Mouse (Mus musculus): Measurements from ENCODE around the gene Pdlim4. TPM values are rescaled to one million over a fixed set of nuclear protein-coding genes. Genes with fewer than 3 reads are reported as not detected.

The Pdlim4 gene
- polyA plus RNA-seq, 1 experiment: 8.7 TPM

DNA sequence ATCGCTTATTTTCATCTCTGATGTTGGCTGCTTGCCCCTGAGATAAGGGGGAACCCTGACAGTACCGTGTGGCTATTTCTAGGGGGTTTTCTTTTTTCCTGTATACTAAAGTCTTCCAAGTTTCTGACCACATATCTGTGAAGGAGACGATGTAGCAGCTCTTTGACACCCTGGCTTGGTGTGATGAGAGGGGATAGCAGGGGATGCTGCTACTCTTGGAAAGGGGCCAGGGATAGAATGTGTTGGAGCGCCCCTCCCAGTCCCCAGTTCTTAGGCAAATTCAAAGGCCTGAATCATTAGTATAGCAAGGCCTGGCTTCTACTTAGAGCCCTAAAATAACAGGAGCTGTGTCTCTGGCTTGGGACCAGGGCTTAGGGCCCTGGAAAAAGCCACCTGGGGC, 44.5 kb upstream of the Pdlim4 start:
- Histone ChIP-seq H3K27me3 (ENCODE audit: control insufficient read depth, insufficient read depth, low read length, poor library complexity, severe bottlenecking) (no peaks in the 10 kb centered on the region), H3K27ac (ENCODE audit: insufficient read depth, low read length) (no peak overlapping the region), H3K4me3 (ENCODE audit: low read depth, low read length) (0 out of 2 replicates have a peak overlapping the region, but pooled peaks have one; percentile 14), H3K9ac (ENCODE audit: low read depth, poor library complexity, severe bottlenecking) (no peak overlapping the region), H3K9me3 (replicated peaks; ENCODE audit: control insufficient read depth, insufficient read depth, low read length, poor library complexity, severe bottlenecking) (no peaks in the 10 kb centered on the region), H3K36me3 (ENCODE audit: control insufficient read depth, insufficient read depth, low read length, poor library complexity, severe bottlenecking) (no peaks in the 10 kb centered on the region), H3K4me1 (ENCODE audit: control insufficient read depth, insufficient read depth, low read length) (no peaks in the 10 kb centered on the region)
- TF ChIP-seq CTCF (IDR thresholded peaks at IDR 0.05; ENCODE audit: low read depth, low read length) (no peak), POLR2A (IDR thresholded peaks at IDR 0.05; ENCODE audit: insufficient read depth, low read length) (no peak), EP300 (IDR thresholded peaks at IDR 0.05; ENCODE audit: insufficient read depth, low read depth, low read length) (no peak)

GRCm38 (mm10) chr11:54112920-54113319, 44.1 kb upstream of the Pdlim4 start:
- Histone ChIP-seq H3K4me1 (ENCODE audit: control insufficient read depth, insufficient read depth, low read length) (no peaks in the 10 kb centered on the region), H3K4me3 (ENCODE audit: low read depth, low read length) (0 out of 2 replicates have a peak overlapping the region, but pooled peaks have one; percentile 14), H3K36me3 (ENCODE audit: control insufficient read depth, insufficient read depth, low read length, poor library complexity, severe bottlenecking) (no peaks in the 10 kb centered on the region), H3K27me3 (ENCODE audit: control insufficient read depth, insufficient read depth, low read length, poor library complexity, severe bottlenecking) (no peaks in the 10 kb centered on the region), H3K9me3 (replicated peaks; ENCODE audit: control insufficient read depth, insufficient read depth, low read length, poor library complexity, severe bottlenecking) (no peaks in the 10 kb centered on the region), H3K9ac (ENCODE audit: low read depth, poor library complexity, severe bottlenecking) (no peak overlapping the region), H3K27ac (ENCODE audit: insufficient read depth, low read length) (no peak overlapping the region)
- TF ChIP-seq EP300 (IDR thresholded peaks at IDR 0.05; ENCODE audit: insufficient read depth, low read depth, low read length) (peak; percentile 44; the same call in 1 of the 2 replicates), CTCF (IDR thresholded peaks at IDR 0.05; ENCODE audit: low read depth, low read length) (no peak), POLR2A (IDR thresholded peaks at IDR 0.05; ENCODE audit: insufficient read depth, low read length) (peak; percentile 18)

- H3K27ac ChIP-seq (ENCODE audit: insufficient read depth, low read length): no peak overlapping the region
- no peak overlapping the region for H3K4me3 ChIP-seq (ENCODE audit: low read depth, low read length)
- no peaks in the 10 kb centered on the region for H3K9me3 ChIP-seq (replicated peaks; ENCODE audit: control insufficient read depth, insufficient read depth, low read length, poor library complexity, severe bottlenecking)
- TF ChIP-seq CTCF (IDR thresholded peaks at IDR 0.05; ENCODE audit: low read depth, low read length) (no peak), POLR2A (IDR thresholded peaks at IDR 0.05; ENCODE audit: insufficient read depth, low read length) (no peak), EP300 (IDR thresholded peaks at IDR 0.05; ENCODE audit: insufficient read depth, low read depth, low read length) (no peak)
- H3K27me3 ChIP-seq (ENCODE audit: control insufficient read depth, insufficient read depth, low read length, poor library complexity, severe bottlenecking): no peaks in the 10 kb centered on the region
- H3K4me1 ChIP-seq (ENCODE audit: control insufficient read depth, insufficient read depth, low read length): no peaks in the 10 kb centered on the region
- no peaks in the 10 kb centered on the region for H3K36me3 ChIP-seq (ENCODE audit: control insufficient read depth, insufficient read depth, low read length, poor library complexity, severe bottlenecking)
- no peak overlapping the region for H3K9ac ChIP-seq (ENCODE audit: low read depth, poor library complexity, severe bottlenecking)
Measured at GRCm38 (mm10) chr11:54111976-54112741, 43.3 kb upstream of the Pdlim4 start.

DNA sequence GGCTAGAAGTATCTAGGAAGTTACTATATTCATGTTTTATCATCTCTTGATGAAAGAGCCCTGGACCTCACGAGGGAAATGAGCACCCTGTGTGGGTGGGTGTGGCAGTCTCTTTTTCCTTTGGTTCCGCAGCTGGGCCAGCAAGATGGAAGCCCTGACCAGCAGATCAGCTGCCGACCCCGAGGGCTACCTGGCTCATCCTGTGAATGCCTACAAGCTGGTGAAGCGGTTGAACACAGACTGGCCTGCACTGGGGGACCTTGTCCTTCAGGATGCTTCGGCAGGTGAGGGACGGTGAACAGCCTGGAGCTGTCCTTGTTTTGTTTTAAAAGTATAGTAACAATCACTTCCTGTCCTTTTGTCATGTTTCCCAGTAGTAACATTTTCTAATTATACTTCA, 42.5 kb upstream of the Pdlim4 start:
- H3K4me1 ChIP-seq (ENCODE audit: control insufficient read depth, insufficient read depth, low read length): no peaks in the 10 kb centered on the region
- H3K27ac ChIP-seq (ENCODE audit: insufficient read depth, low read length): no peak overlapping the region
- H3K9ac ChIP-seq (ENCODE audit: low read depth, poor library complexity, severe bottlenecking): no peak overlapping the region
- no peak overlapping the region for H3K4me3 ChIP-seq (ENCODE audit: low read depth, low read length)
- no peak for TF ChIP-seq CTCF (IDR thresholded peaks at IDR 0.05; ENCODE audit: low read depth, low read length)
- TF ChIP-seq EP300 (IDR thresholded peaks at IDR 0.05; ENCODE audit: insufficient read depth, low read depth, low read length): no peak
- no peak for TF ChIP-seq POLR2A (IDR thresholded peaks at IDR 0.05; ENCODE audit: insufficient read depth, low read length)
- H3K36me3 ChIP-seq (ENCODE audit: control insufficient read depth, insufficient read depth, low read length, poor library complexity, severe bottlenecking): no peaks in the 10 kb centered on the region
- no peaks in the 10 kb centered on the region for H3K9me3 ChIP-seq (replicated peaks; ENCODE audit: control insufficient read depth, insufficient read depth, low read length, poor library complexity, severe bottlenecking)
- no peaks in the 10 kb centered on the region for H3K27me3 ChIP-seq (ENCODE audit: control insufficient read depth, insufficient read depth, low read length, poor library complexity, severe bottlenecking)

DNA sequence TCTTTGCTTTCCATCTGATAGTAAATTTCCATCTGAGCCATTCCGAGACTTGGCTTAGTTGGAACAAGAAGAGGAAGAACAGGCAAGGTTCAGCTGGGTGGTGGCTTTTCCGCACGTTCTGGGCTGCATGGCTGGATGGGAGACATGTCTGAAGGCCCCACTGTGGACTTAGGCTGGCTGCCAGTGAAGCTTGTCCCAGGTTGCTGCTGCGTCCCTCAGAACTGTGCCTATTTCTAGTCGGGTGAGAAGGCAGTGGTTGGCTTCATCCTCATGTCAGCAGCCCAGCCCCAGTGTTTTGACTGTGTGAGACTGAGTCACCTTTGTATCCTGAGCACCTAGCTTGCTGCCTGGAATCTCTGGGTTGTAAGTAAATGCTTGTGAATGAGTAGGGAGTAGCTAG, 40.1 kb upstream of the Pdlim4 start:
- no peaks in the 10 kb centered on the region for H3K9me3 ChIP-seq (replicated peaks; ENCODE audit: control insufficient read depth, insufficient read depth, low read length, poor library complexity, severe bottlenecking)
- no peaks in the 10 kb centered on the region for H3K4me1 ChIP-seq (ENCODE audit: control insufficient read depth, insufficient read depth, low read length)
- H3K4me3 ChIP-seq (ENCODE audit: low read depth, low read length): no peak overlapping the region
- no peak for TF ChIP-seq POLR2A (IDR thresholded peaks at IDR 0.05; ENCODE audit: insufficient read depth, low read length)
- H3K27ac ChIP-seq (ENCODE audit: insufficient read depth, low read length): no peak overlapping the region
- H3K9ac ChIP-seq (ENCODE audit: low read depth, poor library complexity, severe bottlenecking): no peak overlapping the region
- no peaks in the 10 kb centered on the region for H3K27me3 ChIP-seq (ENCODE audit: control insufficient read depth, insufficient read depth, low read length, poor library complexity, severe bottlenecking)
- no peaks in the 10 kb centered on the region for H3K36me3 ChIP-seq (ENCODE audit: control insufficient read depth, insufficient read depth, low read length, poor library complexity, severe bottlenecking)

DNA sequence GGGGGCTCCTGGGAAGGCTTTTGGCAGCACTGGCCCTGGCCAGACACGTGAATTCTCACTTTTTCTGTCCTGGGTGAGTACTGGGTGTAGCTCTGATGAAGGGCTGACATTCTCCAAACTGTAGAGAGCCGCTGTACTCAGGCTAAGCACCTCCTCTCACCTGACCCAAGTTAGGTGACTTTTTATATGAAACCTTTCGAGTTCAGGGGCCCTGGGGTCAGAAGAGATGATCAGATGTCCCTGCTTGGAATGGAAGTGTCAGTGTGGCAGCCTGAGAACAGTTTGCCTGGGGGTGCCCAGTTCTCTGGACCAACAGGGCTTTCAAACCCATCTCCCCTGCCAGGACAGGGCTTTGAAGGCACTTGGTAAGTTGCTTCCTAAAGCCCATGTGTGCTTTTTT, 39.3 kb upstream of the Pdlim4 start:
- Histone ChIP-seq H3K4me1 (ENCODE audit: control insufficient read depth, insufficient read depth, low read length) (no peaks in the 10 kb centered on the region), H3K27me3 (ENCODE audit: control insufficient read depth, insufficient read depth, low read length, poor library complexity, severe bottlenecking) (no peaks in the 10 kb centered on the region), H3K36me3 (ENCODE audit: control insufficient read depth, insufficient read depth, low read length, poor library complexity, severe bottlenecking) (no peaks in the 10 kb centered on the region), H3K27ac (ENCODE audit: insufficient read depth, low read length) (no peak overlapping the region), H3K9ac (ENCODE audit: low read depth, poor library complexity, severe bottlenecking) (no peak overlapping the region), H3K9me3 (replicated peaks; ENCODE audit: control insufficient read depth, insufficient read depth, low read length, poor library complexity, severe bottlenecking) (no peaks in the 10 kb centered on the region), H3K4me3 (ENCODE audit: low read depth, low read length) (no peak overlapping the region)
- TF ChIP-seq POLR2A (IDR thresholded peaks at IDR 0.05; ENCODE audit: insufficient read depth, low read length) (no peak), EP300 (IDR thresholded peaks at IDR 0.05; ENCODE audit: insufficient read depth, low read depth, low read length) (no peak), CTCF (IDR thresholded peaks at IDR 0.05; ENCODE audit: low read depth, low read length) (no peak)

All from ES-Bruce4 (cell line).